Mouse (Mus musculus) CH12.LX (cell line): ENCODE measurements around the gene Tbc1d9b. TPM values are rescaled to one million over a fixed set of nuclear protein-coding genes. Genes with fewer than 3 reads are reported as not detected.

Source experiments
- DNase-seq: peaks from one replicate; pipeline ENCODE4 v3.0.0-alpha.2; 2013; ENCODE audit errors: extremely low read depth
- H3K27ac ChIP-seq: 2 replicates; pipeline ENCODE4 v1.5.1; 2012; ENCODE audit warnings: low read depth, mild to moderate bottlenecking, control low read depth, moderate library complexity; ENCODE audit not compliant: insufficient read depth
- H3K27me3 ChIP-seq: replicated peaks from 2 replicates; pipeline ENCODE3; 2012; ENCODE audit warnings: inconsistent platforms
- H3K36me3 ChIP-seq, 2 experiments: replicated peaks in 1 of 2; 2 replicates each; pipeline versions ENCODE3 to v1.6.1; 2012; ENCODE audit warnings: inconsistent platforms in 1 of 2, low read length in 1 of 2, mild to moderate bottlenecking in 1 of 2, mixed read lengths in 1 of 2, moderate library complexity in 1 of 2; ENCODE audit not compliant: control insufficient read depth in 1 of 2, insufficient read depth in 1 of 2
- H3K4me1 ChIP-seq, 2 experiments: 2 replicates each; pipeline ENCODE4 v1.6.1; 2012; ENCODE audit warnings: inconsistent platforms in 1 of 2, moderate library complexity in 1 of 2; ENCODE audit not compliant: insufficient read depth in 2 of 2, control insufficient read depth in 1 of 2
- H3K4me2 ChIP-seq: 2 replicates; pipeline ENCODE4 v1.6.1; 2012; ENCODE audit warnings: low read depth, mild to moderate bottlenecking, control low read depth; ENCODE audit not compliant: poor library complexity, insufficient read depth, severe bottlenecking
- H3K4me3 ChIP-seq, 3 experiments: fragments of 150-350 bp in 1 of 3; sonication (generic) in 1 of 3; replicated peaks in 1 of 3; 2 replicates each; pipeline versions ENCODE3 to v1.5.1; 2011 to 2012; ENCODE audit warnings: low read depth in 2 of 3, low read length in 2 of 3, mild to moderate bottlenecking in 2 of 3, moderate library complexity in 2 of 3, control low read depth in 1 of 3, improper control_type of control experiment in 1 of 3, inconsistent platforms in 1 of 3, mixed read lengths in 1 of 3; ENCODE audit not compliant: poor library complexity in 1 of 3
- H3K79me2 ChIP-seq: replicated peaks from 2 replicates; pipeline ENCODE4 v1.6.1; 2012; ENCODE audit warnings: mild to moderate bottlenecking, moderate library complexity; ENCODE audit not compliant: control insufficient read depth, poor library complexity, insufficient read depth, severe bottlenecking; ENCODE audit errors: extremely low read depth
- H3K9ac ChIP-seq: 2 replicates; pipeline ENCODE4 v1.6.1; 2012; ENCODE audit warnings: low read depth, mild to moderate bottlenecking, control low read depth, moderate library complexity; ENCODE audit not compliant: insufficient read depth
- H3K9me3 ChIP-seq: replicated peaks from 2 replicates; pipeline ENCODE3; 2012; ENCODE audit warnings: low read length, inconsistent platforms, mixed read lengths
- CHD1 ChIP-seq: IDR thresholded peaks from 2 replicates; pipeline ENCODE4 v1.6.1; 2012; ENCODE audit warnings: low read depth, low read length, improper control_type of control experiment, inconsistent platforms
- CTCF ChIP-seq, 2 experiments: IDR thresholded peaks in 1 of 2; conservative IDR thresholded peaks in 1 of 2; 2 replicates each; pipeline ENCODE4 v1.5.1; 2011 to 2012; ENCODE audit warnings: low read depth in 2 of 2, low read length in 2 of 2, improper control_type of control experiment in 1 of 2, inconsistent platforms in 1 of 2, mild to moderate bottlenecking in 1 of 2, moderate library complexity in 1 of 2
- E2F4 ChIP-seq: IDR thresholded peaks from 2 replicates; pipeline ENCODE4 v1.6.1; 2011; ENCODE audit warnings: low read depth, low read length, improper control_type of control experiment; ENCODE audit not compliant: insufficient replicate concordance
- IRF4 ChIP-seq: IDR thresholded peaks from 2 replicates; pipeline ENCODE4 v1.6.1; 2014; ENCODE audit warnings: low read depth, mild to moderate bottlenecking, inconsistent platforms, low read length, improper control_type of control experiment
- JUN ChIP-seq: IDR thresholded peaks from 2 replicates; pipeline ENCODE4 v1.6.1; 2011; ENCODE audit warnings: low read depth, mild to moderate bottlenecking, low read length, improper control_type of control experiment, moderate library complexity; ENCODE audit not compliant: insufficient read depth
- KAT2A ChIP-seq: IDR thresholded peaks from 2 replicates; pipeline ENCODE4 v1.6.1; 2012; ENCODE audit warnings: low read length, improper control_type of control experiment, inconsistent platforms; ENCODE audit not compliant: insufficient replicate concordance
- MAZ ChIP-seq: IDR thresholded peaks from 2 replicates; pipeline ENCODE4 v1.6.1; 2012; ENCODE audit warnings: low read depth, mild to moderate bottlenecking, inconsistent platforms, low read length, improper control_type of control experiment, moderate library complexity
- MEF2A ChIP-seq: IDR thresholded peaks from 2 replicates; pipeline ENCODE4 v1.6.1; 2014; ENCODE audit warnings: low read depth, mild to moderate bottlenecking, inconsistent platforms, low read length, improper control_type of control experiment, borderline replicate concordance
- MXI1 ChIP-seq: IDR thresholded peaks from 2 replicates; pipeline ENCODE4 v1.6.1; 2011; ENCODE audit warnings: mild to moderate bottlenecking, low read depth, low read length, improper control_type of control experiment
- MYC ChIP-seq: IDR thresholded peaks from 2 replicates; pipeline ENCODE4 v1.6.1; 2011; ENCODE audit warnings: low read depth, mild to moderate bottlenecking, improper control_type of control experiment, low read length
- PAX5 ChIP-seq: IDR thresholded peaks from 2 replicates; pipeline ENCODE4 v1.6.1; 2012; ENCODE audit warnings: low read length, inconsistent platforms, mixed read lengths
- POLR2A ChIP-seq: IDR thresholded peaks from 2 replicates; pipeline ENCODE4 v1.6.1; 2011; ENCODE audit warnings: low read depth, mild to moderate bottlenecking, improper control_type of control experiment, low read length
- RCOR1 ChIP-seq: conservative IDR thresholded peaks from 2 replicates; pipeline ENCODE4 v1.6.1; 2012; ENCODE audit warnings: low read depth, mild to moderate bottlenecking, inconsistent platforms, low read length, improper control_type of control experiment
- SIN3A ChIP-seq: IDR thresholded peaks from 2 replicates; pipeline ENCODE4 v1.6.1; 2012; ENCODE audit warnings: low read length, improper control_type of control experiment, inconsistent platforms
- TBP ChIP-seq: conservative IDR thresholded peaks from 2 replicates; pipeline ENCODE4 v1.6.1; 2011; ENCODE audit warnings: low read depth, low read length, improper control_type of control experiment
- UBTF ChIP-seq: IDR thresholded peaks from 2 replicates; pipeline ENCODE4 v1.6.1; 2012; ENCODE audit warnings: low read depth, mild to moderate bottlenecking, inconsistent platforms, low read length, improper control_type of control experiment, moderate library complexity
- USF1 ChIP-seq: IDR thresholded peaks from 2 replicates; pipeline ENCODE4 v1.6.1; 2014; ENCODE audit warnings: low read depth, mild to moderate bottlenecking, inconsistent platforms, low read length, improper control_type of control experiment
- USF2 ChIP-seq: conservative IDR thresholded peaks from 2 replicates; pipeline ENCODE4 v1.6.1; 2011; ENCODE audit warnings: low read depth, low read length, improper control_type of control experiment
- ZKSCAN1 ChIP-seq: IDR thresholded peaks from 2 replicates; pipeline ENCODE4 v1.6.1; 2012; ENCODE audit warnings: low read depth, inconsistent platforms, low read length, improper control_type of control experiment, borderline replicate concordance
- ZNF384 ChIP-seq: IDR thresholded peaks from 2 replicates; pipeline ENCODE4 v1.6.1; 2012; ENCODE audit warnings: low read depth, low read length, improper control_type of control experiment, inconsistent platforms
- dilution Hi-C: fragments of 300-500 bp; cut with MboI; formaldehyde crosslinking; loops from 2 replicates; pipeline ENCODE4 v1.14.3; 2020; ENCODE audit warnings: low sequenced_read_pairs; ENCODE audit not compliant: extremely low pct_unique_long_range_greater_than_20kb, extremely low pct_ligation_motif_present
- in situ Hi-C: fragments of 300-500 bp; cut with MboI; formaldehyde crosslinking; loops from 3 replicates; pipeline ENCODE4 v1.14.3; 2019; ENCODE audit warnings: low sequenced_read_pairs, low pct_ligation_motif_present, low pct_unique_long_range_greater_than_20kb, mixed read lengths
- polyA plus RNA-seq: library from polyadenylated mRNA; unstranded; fragments of >175 nt; gene quantifications from 2 replicates; pipeline ENCODE4 v1.2.1, GENCODE M21; 2012; ENCODE audit warnings: low read depth; ENCODE audit not compliant: insufficient read length
- total RNA-seq, 2 experiments: library from RNA; depleted of rRNA; stranded (reverse); fragments of 300-350 nt in 1 of 2; fragments of >200 nt in 1 of 2; gene quantifications; 2 replicates each; pipeline ENCODE4 v1.2.3; 2012 to 2014

Gene Tbc1d9b
- total and polyA plus RNA-seq, 3 experiments, result 14.1 to 28.6 (median 27.9) TPM

DNA sequence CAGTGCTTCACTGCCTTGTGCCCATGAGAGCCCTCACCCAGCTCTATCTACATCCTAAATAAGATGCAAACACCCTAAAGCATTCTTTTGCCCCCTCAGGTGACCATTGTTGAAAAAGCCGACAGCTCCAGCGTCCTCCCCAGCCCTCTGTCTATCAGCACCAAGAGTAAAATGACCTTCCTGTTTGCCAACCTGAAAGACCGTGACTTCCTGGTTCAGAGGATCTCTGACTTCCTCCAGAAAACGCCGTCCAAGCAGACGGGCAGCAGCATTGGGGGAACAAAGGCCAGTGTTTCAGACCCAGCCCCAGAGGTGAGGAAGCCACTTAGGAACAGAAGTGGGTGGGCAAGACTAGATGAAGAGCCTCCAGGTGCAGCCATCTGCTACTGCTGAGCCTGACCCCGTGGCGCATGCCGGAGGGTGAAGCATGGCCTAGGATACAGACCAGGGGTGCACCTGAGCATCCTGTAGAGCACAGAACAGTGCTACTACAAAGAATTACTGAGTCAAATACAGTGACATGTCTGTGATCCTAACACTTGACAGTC lies 18.5 kb downstream of the Tbc1d9b start:
- Histone ChIP-seq H3K9ac (no peak overlapping the region), H3K79me2 (no peaks in the 10 kb centered on the region), H3K27me3 (no peaks in the 10 kb centered on the region), H3K36me3 (peaks cover 84 to 96% of the 10 kb centered on the region in 2 experiments), H3K4me3 (no peak overlapping the region), H3K4me2 (no peak overlapping the region), H3K9me3 (no peaks in the 10 kb centered on the region), H3K4me1 (no peaks in the 10 kb centered on the region), H3K27ac (no peak overlapping the region)
- TF ChIP-seq IRF4, result no peak
- no peak for TF ChIP-seq USF1
- TF ChIP-seq MYC, result no peak
- TF ChIP-seq MEF2A, result no peak
- dilution Hi-C loops, result no loop called here
- no peak for DNase-seq
- in situ Hi-C loops, result no loop called here

- no peaks in the 10 kb centered on the region for H3K27me3 ChIP-seq
- peaks cover 81 to 93% of the 10 kb centered on the region in 2 experiments for H3K36me3 ChIP-seq
- no peak overlapping the region for H3K4me2 ChIP-seq
- no peak overlapping the region for H3K27ac ChIP-seq
- no peak for TF ChIP-seq IRF4
- no peak for TF ChIP-seq PAX5
- no peak for TF ChIP-seq KAT2A
- no peak for TF ChIP-seq MAZ
- no peak for TF ChIP-seq CTCF (conservative IDR thresholded peaks at IDR 0.05 in 1 of 2, IDR thresholded peaks at IDR 0.05 in 1 of 2; ENCODE audit: low read depth in 2 of 2, low read length in 2 of 2)
- no peak for TF ChIP-seq USF2
- TF ChIP-seq RCOR1, result no peak
- no peak for TF ChIP-seq POLR2A
- TF ChIP-seq ZKSCAN1, result no peak
- no peak for TF ChIP-seq UBTF
- no peak for TF ChIP-seq TBP
- TF ChIP-seq MXI1, result no peak
- no peak for TF ChIP-seq CHD1
- TF ChIP-seq JUN, result no peak
- TF ChIP-seq SIN3A, result no peak
- no peak for TF ChIP-seq E2F4
- TF ChIP-seq ZNF384, result no peak
- no peak overlapping the region for H3K9ac ChIP-seq
- no peaks in the 10 kb centered on the region for H3K9me3 ChIP-seq
- H3K4me1 ChIP-seq, result no peaks in the 10 kb centered on the region
- no peaks in the 10 kb centered on the region for H3K79me2 ChIP-seq
- no peak for DNase-seq
- in situ Hi-C loops, result no loop called here
- no peak overlapping the region for H3K4me3 ChIP-seq
- dilution Hi-C loops, result no loop called here
Measured at GRCm38 (mm10) chr11:50151374-50151773, 20.2 kb downstream of the Tbc1d9b start.
